Comparison of ENCODE assay signal across 28 mouse cellular contexts in the genomic region with DNA sequence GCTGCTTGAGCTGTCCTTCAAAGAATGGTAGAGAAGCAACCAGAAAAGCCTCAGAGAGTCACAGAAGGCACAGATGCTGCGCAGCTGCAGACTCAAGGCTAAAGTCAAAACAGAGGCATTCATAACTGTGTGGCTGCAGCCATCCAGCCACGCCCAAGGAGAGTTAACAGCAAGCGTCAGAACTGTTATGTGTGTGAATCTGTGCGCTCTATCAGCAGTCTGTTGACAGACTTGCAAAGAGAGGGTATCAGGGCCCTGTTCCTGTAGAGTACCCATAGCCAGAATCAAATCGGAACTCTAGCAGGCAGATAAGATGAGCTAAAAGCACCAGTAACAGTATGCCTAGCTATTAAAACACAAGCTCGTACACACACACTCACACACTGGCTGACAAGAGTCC.
"Had no signal": no experiment of that assay in that cellular context is flagged by ENCODE, and none has a peak within 500 bp of the region (broad histone marks: within the 10 kb centered on the region; RNA-seq: fewer than 3 reads in every experiment).

No protein-coding gene starts in this region.

- H3K4me2 ChIP-seq: embryonic facial prominence, embryonic 12.5 days; embryonic facial prominence, embryonic 13.5 days; embryonic facial prominence, embryonic 15.5 days; forebrain, embryonic 12.5 days; forebrain, embryonic 13.5 days; forebrain, embryonic 15.5 days had no signal

- H3K36me3 ChIP-seq: embryonic facial prominence, embryonic 10.5 days; embryonic facial prominence, embryonic 12.5 days; embryonic facial prominence, embryonic 13.5 days; embryonic facial prominence, embryonic 15.5 days; forebrain, embryonic 10.5 days; forebrain, embryonic 12.5 days; forebrain, embryonic 15.5 days had no signal

- H3K4me3 ChIP-seq: embryonic facial prominence, embryonic 10.5 days; embryonic facial prominence, embryonic 12.5 days; embryonic facial prominence, embryonic 13.5 days; embryonic facial prominence, embryonic 15.5 days; erythroblast, embryonic 14.5 days; forebrain, embryonic 10.5 days; forebrain, embryonic 12.5 days; forebrain, embryonic 13.5 days; forebrain, embryonic 15.5 days; gastrocnemius, adult 2 months; heart, adult 2 months had no signal

- H3K27ac ChIP-seq: embryonic facial prominence, embryonic 10.5 days; embryonic facial prominence, embryonic 12.5 days; embryonic facial prominence, embryonic 13.5 days; embryonic facial prominence, embryonic 15.5 days; forebrain, embryonic 10.5 days; forebrain, embryonic 12.5 days; forebrain, embryonic 13.5 days; forebrain, embryonic 15.5 days; gastrocnemius, adult 2 months; heart, adult 2 months had no signal

- H3K9ac ChIP-seq: embryonic facial prominence, embryonic 12.5 days; embryonic facial prominence, embryonic 13.5 days; embryonic facial prominence, embryonic 15.5 days; forebrain, embryonic 12.5 days; forebrain, embryonic 13.5 days; forebrain, embryonic 15.5 days; forebrain, postnatal 0 days had no signal

- DNase-seq: cerebellum, adult 2 months; cerebellum, adult 8-10 months; cerebellum, adult 9-10 months; cerebellum, adult 9-11 months; cerebellum, postnatal 10 days; cerebellum, postnatal 14 days; cerebellum, postnatal 25 days; cerebellum, postnatal 36 days; embryo, embryonic 11 days; forebrain, postnatal 0 days; gastrocnemius, adult 2 months; gastrocnemius, postnatal 10 days; gastrocnemius, postnatal 14 days; gastrocnemius, postnatal 25 days; gastrocnemius, postnatal 36 days; heart, adult 18-20 months; heart, adult 2 months had no signal

- ATAC-seq: forebrain, embryonic 13.5 days; forebrain, embryonic 14.5 days; forebrain, embryonic 15.5 days; forebrain, embryonic 16.5 days; forebrain, postnatal 0 days had no signal

- H3K9me3 ChIP-seq: embryonic facial prominence, embryonic 10.5 days; embryonic facial prominence, embryonic 12.5 days; embryonic facial prominence, embryonic 13.5 days; embryonic facial prominence, embryonic 15.5 days; forebrain, embryonic 10.5 days; forebrain, embryonic 12.5 days; forebrain, embryonic 13.5 days; forebrain, embryonic 15.5 days had no signal
